Mouse (Mus musculus): ENCODE measurements at regions not wholly inside any gene's neighbourhood (a gene's known extent, or its start where the extent isn't known, plus 50 kb on each side); places are given as distances from the start of the nearest gene placed in this dataset.

GRCm38 (mm10) chr16:92992876-92993275, 166.9 kb upstream of the Runx1 start:
- TF ChIP-seq CTCF (IDR thresholded peaks at IDR 0.05; ENCODE audit: borderline replicate concordance, extremely low read depth, insufficient read depth, insufficient read length) (no peak), POLR2A (IDR thresholded peaks at IDR 0.05; ENCODE audit: borderline replicate concordance, extremely low read depth, insufficient read depth, insufficient read length, poor library complexity, severe bottlenecking) (no peak)

Measured in brain, embryonic 14.5 days (tissue).